Mouse (Mus musculus) heart, adult 2 months (tissue): ENCODE results near the gene Wwox. TPM values are rescaled to one million over a fixed set of nuclear protein-coding genes. Genes with fewer than 3 reads are reported as not detected.

Experiments
- DNase-seq, 2 experiments: peaks; one replicate each; pipeline ENCODE4 v3.0.0; 2021
- H3K27ac ChIP-seq: fragments of 200-600 bp; 2 replicates; pipeline ENCODE4 v1.8.1; 2022
- H3K27me3 ChIP-seq: fragments of 200-500 bp; 2 replicates; pipeline ENCODE4 v1.6.1; 2012; ENCODE audit warnings: mild to moderate bottlenecking, low read length, inconsistent platforms, mixed read lengths; ENCODE audit not compliant: control insufficient read depth, insufficient read depth
- H3K36me3 ChIP-seq: fragments of 200-500 bp; 2 replicates; pipeline ENCODE4 v1.6.1; 2012; ENCODE audit warnings: low read length, inconsistent platforms; ENCODE audit not compliant: control insufficient read depth, insufficient read depth
- H3K4me1 ChIP-seq: fragments of 200-500 bp; 2 replicates; pipeline ENCODE4 v1.6.1; 2011; ENCODE audit warnings: low read length; ENCODE audit not compliant: control insufficient read depth, insufficient read depth
- H3K4me3 ChIP-seq: fragments of 200-600 bp; 2 replicates; pipeline ENCODE4 v1.8.1; 2022
- H3K79me2 ChIP-seq: fragments of 200-500 bp; replicated peaks from 2 replicates; pipeline ENCODE4 v1.6.1; 2012; ENCODE audit warnings: mild to moderate bottlenecking, inconsistent platforms, low read length, moderate library complexity, mixed read lengths; ENCODE audit not compliant: control insufficient read depth, insufficient read depth
- H3K9ac ChIP-seq: fragments of 200-500 bp; 2 replicates; pipeline ENCODE4 v1.6.1; 2012; ENCODE audit warnings: low read depth, mild to moderate bottlenecking, control low read depth, inconsistent platforms, low read length, mixed read lengths
- CTCF ChIP-seq: fragments of 200-600 bp; IDR thresholded peaks from 2 replicates; pipeline ENCODE4 v1.8.1; 2022; ENCODE audit warnings: antibody characterized with exemption, mild to moderate bottlenecking, moderate library complexity
- EP300 ChIP-seq: fragments of 200-500 bp; IDR thresholded peaks from 2 replicates; pipeline ENCODE4 v1.6.1; 2011; ENCODE audit warnings: low read depth, low read length, control low read depth; ENCODE audit not compliant: insufficient read depth
- POLR2A ChIP-seq: fragments of 200-500 bp; IDR thresholded peaks from 2 replicates; pipeline ENCODE4 v1.6.1; 2011; ENCODE audit warnings: mild to moderate bottlenecking, low read depth, low read length, control low read depth; ENCODE audit not compliant: insufficient read depth
- WGBS: fragments of 180-500 bp; shearing (Covaris S2); methylation state at CpG from one replicate; pipeline ENCODE4 v1.1.7; 2018; 5-methylcytosine and 5-hydroxymethylcytosine counted together
- intact Hi-C: fragments of 180-260 bp; cut with DNase I; formaldehyde crosslinking; loops from one replicate; pipeline ENCODE4 v1.15.1; 2025
- polyA plus RNA-seq: library from polyadenylated mRNA; depleted of rRNA; stranded (reverse); fragments of >200 nt; gene quantifications from 2 replicates; pipeline ENCODE4 v1.2.3, GENCODE M21; 2012
- total RNA-seq, 2 experiments: library from RNA; stranded (reverse); gene quantifications; 2 replicates each; pipeline ENCODE4 v1.2.3; 2021

The Wwox gene
- total and polyA plus RNA-seq, 3 experiments, result 3.3 to 4.6 (median 4.6) TPM

DNA sequence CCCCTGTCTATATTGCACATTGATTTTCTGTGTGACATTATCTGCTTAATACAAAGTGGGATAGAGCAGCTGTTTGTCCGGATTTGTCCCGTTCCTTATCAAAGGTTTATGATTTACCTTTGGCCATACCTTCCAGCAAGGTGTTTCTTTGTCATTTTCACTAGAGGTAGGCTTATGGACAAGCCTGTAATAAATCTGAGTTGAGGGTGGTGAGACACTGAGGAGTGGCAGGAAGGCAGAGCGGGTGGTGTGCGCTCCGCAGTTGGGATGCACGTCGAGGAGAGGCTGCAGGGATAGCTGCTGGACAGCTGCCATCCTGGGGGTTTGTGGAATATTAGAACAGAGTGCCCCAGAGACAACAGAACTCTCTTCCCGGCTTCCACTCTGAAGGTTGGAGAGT, 458.0 kb downstream of the Wwox start:
- no peaks in the 10 kb centered on the region for H3K36me3 ChIP-seq
- intact Hi-C loops, result no loop called here
- no peaks in the 10 kb centered on the region for H3K27me3 ChIP-seq
- 70% methylated on average over 8 of the region's 8 CpGs for WGBS
- no peak overlapping the region for H3K27ac ChIP-seq
- no peak for DNase-seq
- H3K4me3 ChIP-seq, result no peak overlapping the region
- TF ChIP-seq CTCF, result no peak
- TF ChIP-seq POLR2A, result no peak
- TF ChIP-seq EP300, result no peak
- no peaks in the 10 kb centered on the region for H3K4me1 ChIP-seq
- no peaks in the 10 kb centered on the region for H3K79me2 ChIP-seq
- H3K9ac ChIP-seq, result no peak overlapping the region

DNA sequence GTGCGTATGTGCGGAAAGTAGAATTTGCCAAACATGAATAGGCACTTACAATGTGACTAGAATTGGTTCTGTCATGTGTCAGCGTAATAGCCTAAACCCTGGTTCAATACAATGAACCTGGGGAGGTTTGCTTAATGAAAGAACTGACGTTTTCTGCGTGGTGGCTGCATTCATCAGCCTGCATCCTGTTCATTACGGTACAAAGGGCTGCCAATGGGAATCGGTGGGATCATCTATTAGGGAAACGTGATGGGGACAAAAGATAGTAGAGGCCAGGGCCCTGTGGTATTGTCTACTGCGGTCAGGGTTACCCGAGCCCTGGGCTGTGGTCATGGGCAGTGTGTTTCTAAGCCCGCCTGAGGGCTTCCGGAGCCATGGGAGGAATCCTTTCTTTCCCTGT, 459.7 kb downstream of the Wwox start:
- 90% methylated on average over 12 of the region's 12 CpGs for WGBS
- TF ChIP-seq CTCF, result no peak
- TF ChIP-seq EP300, result no peak
- TF ChIP-seq POLR2A, result no peak
- DNase-seq, result no peak
- H3K27me3 ChIP-seq, result no peaks in the 10 kb centered on the region
- H3K4me3 ChIP-seq, result no peak overlapping the region
- no peaks in the 10 kb centered on the region for H3K4me1 ChIP-seq
- intact Hi-C loops, result no loop called here
- no peak overlapping the region for H3K27ac ChIP-seq
- no peaks in the 10 kb centered on the region for H3K36me3 ChIP-seq
- no peaks in the 10 kb centered on the region for H3K79me2 ChIP-seq
- no peak overlapping the region for H3K9ac ChIP-seq

DNA sequence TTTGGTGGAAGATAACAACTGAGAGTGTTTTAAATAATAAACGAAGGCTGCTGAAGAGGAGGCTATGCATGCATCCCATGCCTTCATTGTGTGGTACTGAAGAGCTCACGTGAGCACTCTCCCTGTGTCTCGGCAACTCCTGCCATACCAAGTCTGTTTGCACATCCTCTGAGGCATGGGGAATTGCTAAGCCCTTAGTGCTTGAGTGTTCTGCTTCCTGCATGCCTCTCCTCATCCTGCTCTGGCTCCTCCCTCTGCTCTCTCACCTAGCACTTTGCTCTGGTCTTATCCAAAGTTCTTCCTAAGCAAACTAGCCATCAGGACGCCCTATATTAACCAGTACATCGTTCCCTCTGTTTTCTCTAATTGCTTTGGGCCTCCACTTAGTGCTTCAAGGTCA, 463.1 kb downstream of the Wwox start:
- intact Hi-C loops, result no loop called here
- H3K4me3 ChIP-seq, result no peak overlapping the region
- no peaks in the 10 kb centered on the region for H3K4me1 ChIP-seq
- no peak for DNase-seq
- no peaks in the 10 kb centered on the region for H3K79me2 ChIP-seq
- H3K9ac ChIP-seq, result no peak overlapping the region
- H3K27me3 ChIP-seq, result no peaks in the 10 kb centered on the region
- H3K27ac ChIP-seq, result no peak overlapping the region
- no peak for TF ChIP-seq CTCF
- no peak for TF ChIP-seq POLR2A
- no peak for TF ChIP-seq EP300
- H3K36me3 ChIP-seq, result no peaks in the 10 kb centered on the region
- 77% methylated on average over 5 of the region's 5 CpGs for WGBS

DNA sequence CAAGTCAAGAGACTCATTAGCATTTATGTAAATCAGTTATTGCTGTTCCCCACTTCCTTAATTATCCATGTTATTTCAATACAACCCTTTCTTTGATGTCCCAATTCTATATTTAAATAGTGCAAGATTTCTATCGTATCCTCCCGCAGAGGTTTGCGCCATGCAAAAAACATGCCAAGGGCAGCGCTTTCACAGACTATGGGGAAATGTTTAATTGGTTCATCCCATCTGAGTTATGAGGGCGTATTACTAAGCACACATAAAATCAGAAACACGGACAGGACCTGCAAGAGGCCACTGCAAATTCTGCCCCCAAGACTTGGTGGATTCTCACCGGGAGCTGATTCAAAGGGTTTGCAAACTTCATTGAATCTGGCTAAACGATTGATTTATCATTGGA, 468.6 kb downstream of the Wwox start:
- no peak overlapping the region for H3K4me3 ChIP-seq
- H3K27ac ChIP-seq, result no peak overlapping the region
- 91% methylated on average over 8 of the region's 8 CpGs for WGBS
- H3K79me2 ChIP-seq, result no peaks in the 10 kb centered on the region
- no peaks in the 10 kb centered on the region for H3K36me3 ChIP-seq
- intact Hi-C loops, result no loop called here
- no peak for DNase-seq
- H3K9ac ChIP-seq, result no peak overlapping the region
- no peaks in the 10 kb centered on the region for H3K27me3 ChIP-seq
- no peak for TF ChIP-seq EP300
- TF ChIP-seq CTCF, result no peak
- TF ChIP-seq POLR2A, result no peak
- no peaks in the 10 kb centered on the region for H3K4me1 ChIP-seq

DNA sequence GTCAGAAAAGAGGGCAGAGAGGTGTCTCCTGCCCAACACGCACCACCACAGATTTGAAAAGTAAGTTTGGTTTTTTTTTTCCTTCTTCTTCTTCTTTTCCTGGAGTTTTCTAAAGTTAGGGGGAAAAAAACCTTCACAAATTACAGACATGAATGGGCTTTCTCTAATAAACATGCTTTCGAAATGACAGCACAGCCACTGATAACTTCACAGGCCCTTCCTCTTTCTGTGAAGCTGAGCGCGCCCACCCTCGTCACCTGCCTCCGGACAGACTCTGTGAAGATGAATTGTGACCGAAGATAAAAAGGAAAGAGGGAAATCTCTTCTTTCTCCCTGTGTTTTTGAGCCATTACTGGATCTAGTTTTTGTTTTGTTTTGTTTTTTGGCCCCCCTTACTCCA, 469.1 kb downstream of the Wwox start:
- Histone ChIP-seq H3K4me1 (no peaks in the 10 kb centered on the region), H3K27ac (no peak overlapping the region), H3K4me3 (no peak overlapping the region), H3K9ac (no peak overlapping the region), H3K36me3 (no peaks in the 10 kb centered on the region), H3K79me2 (no peaks in the 10 kb centered on the region), H3K27me3 (no peaks in the 10 kb centered on the region)
- 65% methylated on average over 7 of the region's 7 CpGs for WGBS
- DNase-seq, result no peak
- no peak for TF ChIP-seq CTCF
- TF ChIP-seq POLR2A, result no peak
- no peak for TF ChIP-seq EP300
- intact Hi-C loops, result no loop called here

DNA sequence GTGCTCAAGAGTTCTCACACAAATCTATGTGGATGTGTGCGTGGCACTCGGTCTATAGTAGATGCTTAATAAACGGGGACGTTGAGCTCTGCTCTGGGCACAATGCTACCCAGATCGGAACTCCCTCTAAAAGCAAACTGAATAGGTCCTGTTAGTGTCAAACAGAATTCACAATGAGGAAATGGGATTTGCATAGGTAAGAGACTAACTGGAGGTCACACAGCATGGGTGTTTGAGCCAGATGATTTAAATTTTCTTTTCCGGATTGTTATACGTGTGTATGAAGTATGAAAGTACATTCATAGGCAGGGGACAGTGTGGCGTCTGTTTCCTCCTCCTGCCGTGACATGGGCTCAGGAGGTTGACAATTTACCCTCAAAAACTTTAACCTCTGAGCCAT, 469.7 kb downstream of the Wwox start:
- Histone ChIP-seq H3K4me3 (no peak overlapping the region), H3K27me3 (no peaks in the 10 kb centered on the region), H3K79me2 (no peaks in the 10 kb centered on the region), H3K4me1 (no peaks in the 10 kb centered on the region), H3K27ac (no peak overlapping the region), H3K9ac (no peak overlapping the region), H3K36me3 (no peaks in the 10 kb centered on the region)
- 90% methylated on average over 9 of the region's 9 CpGs for WGBS
- DNase-seq, result no peak
- intact Hi-C loops, result no loop called here
- TF ChIP-seq EP300 (no peak), CTCF (no peak), POLR2A (no peak)
